Mouse (Mus musculus) ZHBTc4 (cell line): ENCODE measurements around the gene Hoxa13.
A peak's percentile ranks its signal among the peaks of the same experiment; 100 is the strongest.

Source experiments
- DNase-seq: peaks from one replicate; pipeline ENCODE4 v3.0.0-alpha.2; 2011; ENCODE audit warnings: low read depth, low spot score

The Hoxa13 gene

GRCm38 (mm10) chr6:52237346-52238154, 23.1 kb downstream of the Hoxa13 start:
- DNase-seq = no peak

GRCm38 (mm10) chr6:52236806-52237205, 23.9 kb downstream of the Hoxa13 start:
- no peak for DNase-seq

- DNase-seq = no peak
Measured at GRCm38 (mm10) chr6:52235866-52236265, 24.8 kb downstream of the Hoxa13 start.

GRCm38 (mm10) chr6:52235267-52235666, 25.4 kb downstream of the Hoxa13 start:
- peak; percentile 12 for DNase-seq

- DNase-seq = peak; percentile 46
Measured at GRCm38 (mm10) chr6:52234428-52235140, 26.1 kb downstream of the Hoxa13 start.

- DNase-seq = peak; percentile 66
Measured at GRCm38 (mm10) chr6:52233546-52234427, 26.9 kb downstream of the Hoxa13 start.

- DNase-seq = peak; percentile 75
Measured at GRCm38 (mm10) chr6:52232984-52233545, 27.6 kb downstream of the Hoxa13 start.

GRCm38 (mm10) chr6:52232568-52232965, 28.1 kb downstream of the Hoxa13 start:
- DNase-seq = peak; percentile 64

GRCm38 (mm10) chr6:52231885-52232567, 28.7 kb downstream of the Hoxa13 start:
- DNase-seq = peak; percentile 60

- DNase-seq = no peak
Measured at GRCm38 (mm10) chr6:52230516-52231165, 30.0 kb downstream of the Hoxa13 start, which contains the start of gene Hoxa9. Gene Hoxa9, minus strand, starts transcription at chr6:52231089.

- DNase-seq = peak; percentile 70
Measured at GRCm38 (mm10) chr6:52229558-52230416, 30.9 kb downstream of the Hoxa13 start.

GRCm38 (mm10) chr6:52228475-52229465, 31.9 kb downstream of the Hoxa13 start:
- DNase-seq = no peak

GRCm38 (mm10) chr6:52227470-52228222, 33.0 kb downstream of the Hoxa13 start:
- DNase-seq = no peak

GRCm38 (mm10) chr6:52226569-52227257, 34.0 kb downstream of the Hoxa13 start:
- no peak for DNase-seq

GRCm38 (mm10) chr6:52225612-52226568, 34.8 kb downstream of the Hoxa13 start:
- DNase-seq = peak; percentile 73
